Mouse (Mus musculus) heart, embryonic 10.5 days (tissue): Measurements from ENCODE around the gene Rilp. TPM values are rescaled to one million over a fixed set of nuclear protein-coding genes. Genes with fewer than 3 reads are reported as not detected.
A peak's percentile ranks its signal among the peaks of the same experiment; 100 is the strongest.

ENCODE experiments used
- DNase-seq: peaks from one replicate; pipeline ENCODE4 v3.0.0-alpha.2; 2017; ENCODE audit warnings: low spot score
- H3K27ac ChIP-seq: fragments of 300-500 bp; sonication (generic); 2 replicates; pipeline ENCODE4 v1.5.1; 2016; ENCODE audit warnings: mild to moderate bottlenecking
- H3K27me3 ChIP-seq: fragments of 300-500 bp; sonication (generic); 2 replicates; pipeline ENCODE4 v1.6.1; 2016; ENCODE audit warnings: mild to moderate bottlenecking; ENCODE audit not compliant: poor library complexity, insufficient read depth, severe bottlenecking
- H3K36me3 ChIP-seq: fragments of 300-500 bp; sonication (generic); 2 replicates; pipeline ENCODE4 v1.6.1; 2016; ENCODE audit warnings: mild to moderate bottlenecking, moderate library complexity
- H3K4me1 ChIP-seq: fragments of 300-500 bp; sonication (generic); 2 replicates; pipeline ENCODE4 v1.6.1; 2016; ENCODE audit warnings: mild to moderate bottlenecking
- H3K4me3 ChIP-seq: fragments of 300-500 bp; sonication (generic); 2 replicates; pipeline ENCODE4 v1.5.1; 2016; ENCODE audit warnings: mild to moderate bottlenecking, moderate library complexity
- H3K9me3 ChIP-seq: fragments of 300-500 bp; sonication (generic); 2 replicates; pipeline ENCODE4 v1.6.1; 2016; ENCODE audit warnings: mild to moderate bottlenecking, moderate library complexity
- WGBS: fragments of 180-500 bp; shearing (Covaris S2); methylation state at CpG from one replicate; pipeline ENCODE4 v1.1.7; 2016; 5-methylcytosine and 5-hydroxymethylcytosine counted together
- polyA plus RNA-seq: library from polyadenylated mRNA; unstranded; fragments of >200 nt; fragmentation: Nextera tagmentation; extraction: Ambion mirVana; gene quantifications from 2 replicates; pipeline ENCODE4 v1.2.1, GENCODE M21; 2016

The Rilp gene
- polyA plus RNA-seq, 1 experiment from 2014 or later = 0.78 TPM

DNA sequence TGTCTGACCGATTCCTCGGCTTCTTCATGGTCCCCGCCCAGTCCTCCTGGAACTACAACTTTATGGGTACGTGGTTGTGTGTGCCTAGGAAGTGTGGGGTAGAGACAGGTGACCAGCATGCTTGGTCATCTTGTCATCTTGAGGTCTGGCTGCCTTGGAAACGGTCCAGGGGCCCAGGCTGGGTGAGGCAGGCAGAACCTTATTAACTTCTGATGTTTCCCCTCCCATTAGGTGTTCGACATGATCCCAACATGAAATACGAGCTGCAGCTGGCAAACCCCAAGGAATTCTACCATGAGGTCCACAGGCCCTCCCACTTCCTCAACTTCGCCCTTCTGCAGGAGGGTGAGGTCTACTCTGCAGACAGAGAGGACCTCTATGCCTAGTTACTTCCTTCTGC lies 990 bp upstream of the Rilp start:
- Histone ChIP-seq H3K27ac (no peak overlapping the region), H3K9me3 (no peaks in the 10 kb centered on the region), H3K27me3 (peaks cover 9% of the 10 kb centered on the region; the same call in 1 of the 2 replicates), H3K36me3 (peaks cover 63% of the 10 kb centered on the region), H3K4me3 (peak overlapping the region; percentile 1; the same call in 1 of the 2 replicates), H3K4me1 (peaks cover 35% of the 10 kb centered on the region)
- no peak for DNase-seq
- WGBS = 77% methylated on average over 8 of the region's 8 CpGs

DNA sequence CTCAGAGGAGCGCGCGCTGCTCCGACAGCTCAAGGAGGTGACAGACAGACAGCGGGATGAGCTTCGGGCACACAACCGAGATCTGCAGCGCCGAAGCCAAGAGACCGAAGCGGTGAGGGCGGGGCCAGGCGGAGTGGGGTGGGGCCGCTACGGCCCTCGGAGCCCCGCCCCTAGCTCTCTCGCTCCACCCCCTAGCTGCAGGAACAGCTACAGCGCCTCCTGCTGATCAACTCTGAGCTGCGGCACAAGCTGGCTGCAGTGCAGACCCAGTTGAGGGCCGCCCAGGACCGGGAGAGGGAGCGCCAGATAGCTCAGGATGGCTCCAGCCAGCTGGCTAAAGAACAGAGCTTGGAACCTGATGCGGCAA lies 716 bp downstream of the Rilp start:
- peaks cover 54% of the 10 kb centered on the region for H3K36me3 ChIP-seq
- peak overlapping the region; percentile 87 for H3K27ac ChIP-seq
- no peaks in the 10 kb centered on the region for H3K9me3 ChIP-seq
- peak; percentile 95 for DNase-seq
- WGBS = 2% methylated on average over 24 of the region's 24 CpGs
- H3K27me3 ChIP-seq = peaks cover 11% of the 10 kb centered on the region; the same call in 1 of the 2 replicates
- peaks cover 35% of the 10 kb centered on the region for H3K4me1 ChIP-seq
- H3K4me3 ChIP-seq = peak overlapping the region; percentile 68

DNA sequence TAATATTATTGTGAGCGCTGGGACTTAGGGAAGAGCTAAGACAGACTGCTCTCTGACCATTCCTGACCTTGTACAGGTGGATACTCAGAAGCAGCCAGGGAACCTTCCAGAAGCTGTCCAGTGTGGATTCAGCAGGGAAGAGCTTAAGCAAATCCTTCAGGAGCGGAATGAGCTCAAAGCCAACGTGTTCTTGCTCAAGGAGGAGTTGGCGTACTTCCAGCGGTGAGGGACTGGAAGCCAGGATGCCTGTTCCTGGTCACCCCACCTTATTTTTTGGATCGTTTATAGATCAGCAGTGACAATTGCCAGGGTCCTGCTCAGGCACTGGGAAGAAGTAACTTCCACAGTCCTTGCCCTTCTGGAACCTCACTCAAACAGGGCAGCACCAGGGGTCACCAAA lies 1.3 kb downstream of the Rilp start:
- H3K36me3 ChIP-seq = peaks cover 48% of the 10 kb centered on the region
- peak overlapping the region; percentile 68; the same call in 1 of the 2 replicates for H3K4me3 ChIP-seq
- WGBS = 89% methylated on average over 6 of the region's 6 CpGs
- H3K9me3 ChIP-seq = no peaks in the 10 kb centered on the region
- DNase-seq = no peak
- H3K27me3 ChIP-seq = peaks cover 11% of the 10 kb centered on the region; the same call in 1 of the 2 replicates
- peaks cover 35% of the 10 kb centered on the region for H3K4me1 ChIP-seq
- H3K27ac ChIP-seq = no peak overlapping the region

DNA sequence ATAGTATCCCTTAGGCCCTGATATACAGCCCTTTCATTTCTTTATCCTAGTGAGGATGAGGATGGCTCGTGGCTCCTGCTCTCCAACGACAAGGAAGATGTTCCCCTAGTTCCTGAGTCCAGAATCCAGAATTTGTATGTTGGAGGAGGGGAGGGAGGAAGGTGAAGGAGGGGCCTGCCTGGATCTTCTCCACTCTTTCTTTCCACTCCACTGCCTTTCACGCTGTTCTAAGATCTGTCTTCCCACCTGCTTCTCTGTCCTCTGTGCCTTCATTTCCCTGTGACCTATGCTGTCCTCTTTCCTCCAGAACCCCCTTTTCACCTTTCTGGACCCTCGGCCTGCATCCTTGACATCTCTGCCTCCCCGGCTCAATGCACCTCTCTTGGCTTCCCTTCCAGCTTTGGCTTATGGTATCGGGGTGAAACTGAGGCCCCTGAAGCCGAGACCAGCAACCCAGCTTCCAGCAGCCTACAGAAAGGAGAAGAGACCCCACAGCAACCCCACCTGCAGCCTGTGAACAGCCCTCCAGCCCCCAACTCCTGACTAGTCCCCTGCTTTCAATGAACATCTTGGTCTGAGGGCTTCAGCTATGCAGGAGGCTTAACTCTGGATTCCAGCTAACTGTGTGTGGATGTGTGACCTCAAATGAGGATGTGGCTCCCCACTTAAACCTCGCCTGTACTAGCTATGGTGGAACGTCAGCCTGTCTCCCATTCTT lies 2.6 kb downstream of the Rilp start:
- WGBS = 76% methylated on average over 9 of the region's 9 CpGs
- H3K27me3 ChIP-seq = peaks cover 11% of the 10 kb centered on the region; the same call in 1 of the 2 replicates
- peaks cover 42% of the 10 kb centered on the region for H3K36me3 ChIP-seq
- peak overlapping the region; percentile 81; the same call in 1 of the 2 replicates for H3K27ac ChIP-seq
- no peaks in the 10 kb centered on the region for H3K9me3 ChIP-seq
- H3K4me3 ChIP-seq = no peak overlapping the region
- no peak for DNase-seq
- peaks cover 35% of the 10 kb centered on the region for H3K4me1 ChIP-seq

DNA sequence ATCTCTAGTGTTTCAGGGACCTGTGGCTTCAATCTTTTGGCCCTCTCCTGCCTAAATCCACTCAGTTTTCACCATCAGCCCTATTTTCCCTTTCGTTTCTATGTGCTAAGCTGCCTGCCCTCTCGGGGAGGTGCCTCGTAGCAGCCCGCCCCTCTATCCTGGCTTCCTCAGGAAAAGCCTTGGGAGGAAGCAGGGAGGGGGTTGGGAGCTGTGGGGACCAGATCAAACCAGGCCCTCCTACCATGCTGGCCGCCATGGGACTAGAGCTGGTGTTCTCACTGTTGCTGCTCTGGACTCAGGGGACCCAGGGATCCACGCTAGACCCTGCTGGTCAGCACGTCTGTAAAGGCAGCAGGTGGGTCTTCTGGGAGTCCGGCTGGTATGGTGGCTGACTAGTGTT lies 3.4 kb downstream of the Rilp start, which contains the start of gene Scarf1:
TSS of gene Scarf1 (plus strand) at position 205 of the 400 bp plus-strand sequence.
- DNase-seq = no peak
- peaks cover 33% of the 10 kb centered on the region for H3K36me3 ChIP-seq
- H3K27ac ChIP-seq = peak within 1 kb of the TSS; percentile 81
- peaks cover 33% of the 10 kb centered on the region for H3K4me1 ChIP-seq
- whole genome bisulfite sequencing = 46% methylated on average over 8 of the region's 8 CpGs
- H3K27me3 ChIP-seq = peaks cover 11% of the 10 kb centered on the region; the same call in 1 of the 2 replicates
- H3K4me3 ChIP-seq = peak within 1 kb of the TSS; percentile 45
- no peaks in the 10 kb centered on the region for H3K9me3 ChIP-seq

DNA sequence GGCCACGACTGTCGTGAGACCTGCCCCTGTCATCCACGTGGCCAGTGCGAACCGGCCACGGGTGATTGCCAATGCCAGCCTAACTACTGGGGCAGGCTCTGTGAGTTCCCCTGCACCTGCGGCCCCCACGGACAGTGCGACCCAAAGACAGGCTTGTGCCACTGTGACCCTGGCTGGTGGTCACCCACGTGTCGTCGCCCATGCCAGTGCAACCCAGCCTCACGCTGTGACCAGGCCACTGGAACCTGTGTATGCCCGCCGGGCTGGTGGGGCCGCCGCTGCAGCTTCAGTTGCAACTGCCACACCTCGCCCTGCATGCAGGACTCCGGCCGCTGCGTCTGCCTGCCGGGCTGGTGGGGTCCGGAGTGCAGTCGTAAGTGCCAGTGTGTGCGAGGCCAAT lies 5.3 kb downstream of the Rilp start:
- Histone ChIP-seq H3K36me3 (peaks cover 20% of the 10 kb centered on the region), H3K9me3 (no peaks in the 10 kb centered on the region), H3K4me1 (peaks cover 16% of the 10 kb centered on the region), H3K27me3 (peaks cover 15% of the 10 kb centered on the region; the same call in 1 of the 2 replicates), H3K4me3 (no peak overlapping the region; the same call in 1 of the 2 replicates), H3K27ac (no peak overlapping the region)
- WGBS = 87% methylated on average over 25 of the region's 25 CpGs
- DNase-seq = no peak

DNA sequence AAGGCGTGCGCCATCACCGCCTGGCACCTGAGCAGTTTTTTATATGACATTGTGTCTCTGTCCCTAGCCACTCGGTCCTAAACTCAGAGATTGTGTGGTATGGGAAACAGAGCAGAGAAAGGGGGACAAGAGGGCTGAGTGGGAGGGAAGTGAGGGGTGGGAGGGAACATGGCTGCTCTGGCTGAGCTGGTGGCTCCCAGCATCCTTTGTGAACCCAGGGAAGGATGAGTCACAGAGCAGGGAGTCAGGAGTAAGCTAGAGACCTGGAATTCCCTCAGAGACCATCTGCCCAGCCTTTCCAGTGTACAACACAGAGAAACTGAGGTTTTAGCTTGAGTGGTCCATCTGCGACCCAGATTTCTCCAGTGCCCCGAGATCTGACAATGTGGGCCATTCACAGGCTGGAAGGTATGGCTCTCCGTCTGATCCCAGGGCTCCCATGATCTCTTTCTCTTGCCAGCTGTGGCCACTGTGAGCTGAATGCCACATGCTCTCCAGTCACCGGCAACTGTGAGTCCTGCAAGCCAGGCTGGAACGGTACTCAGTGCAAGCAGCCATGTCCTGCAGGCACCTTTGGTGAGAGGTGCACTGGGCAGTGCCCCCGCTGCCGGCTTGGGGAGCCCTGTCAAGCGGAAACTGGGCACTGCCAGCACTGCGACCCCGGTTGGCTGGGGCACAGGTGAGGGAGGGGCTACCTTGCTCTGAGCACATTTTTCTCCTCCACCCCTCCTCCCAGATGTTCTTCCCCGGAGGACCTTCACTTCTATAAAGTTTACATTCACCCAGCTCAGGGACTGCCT lies 10.1 kb downstream of the Rilp start:
- Histone ChIP-seq H3K4me1 (0 out of 2 replicates have a peak, but pooled peaks cover 4% of the 10 kb centered on the region), H3K4me3 (no peak overlapping the region), H3K9me3 (no peaks in the 10 kb centered on the region), H3K36me3 (peaks cover 14% of the 10 kb centered on the region), H3K27me3 (peaks cover 6% of the 10 kb centered on the region; the same call in 1 of the 2 replicates), H3K27ac (0 out of 2 replicates have a peak overlapping the region, but pooled peaks have one; percentile 47)
- no peak for DNase-seq
- WGBS = 74% methylated on average over 15 of the region's 15 CpGs

DNA sequence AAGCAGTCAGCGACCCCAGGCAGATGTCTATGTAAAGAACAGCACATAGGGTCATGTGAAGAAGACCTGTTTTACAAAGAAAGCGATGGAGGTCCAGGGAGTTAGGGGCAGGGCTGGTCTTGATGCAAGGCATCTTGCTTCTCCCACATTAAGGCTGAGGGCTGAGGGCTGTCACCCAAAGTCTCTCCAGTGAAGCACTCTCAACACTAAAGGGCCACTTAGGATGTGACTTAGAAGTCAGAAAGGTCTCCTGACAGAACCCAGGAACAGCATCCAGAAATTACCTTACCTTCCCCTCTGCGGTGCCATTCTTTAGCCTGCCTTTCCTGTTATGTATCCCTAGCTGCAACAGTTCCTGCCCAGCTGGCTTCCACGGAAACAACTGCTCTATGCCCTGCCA lies 11.7 kb downstream of the Rilp start:
- no peak for DNase-seq
- Histone ChIP-seq H3K4me3 (no peak overlapping the region), H3K27ac (no peak overlapping the region), H3K36me3 (peaks cover 18% of the 10 kb centered on the region; the same call in 1 of the 2 replicates), H3K4me1 (0 out of 2 replicates have a peak, but pooled peaks cover 4% of the 10 kb centered on the region), H3K9me3 (no peaks in the 10 kb centered on the region), H3K27me3 (peaks cover 6% of the 10 kb centered on the region; the same call in 1 of the 2 replicates)
- 87% methylated on average over 4 of the region's 4 CpGs for WGBS

DNA sequence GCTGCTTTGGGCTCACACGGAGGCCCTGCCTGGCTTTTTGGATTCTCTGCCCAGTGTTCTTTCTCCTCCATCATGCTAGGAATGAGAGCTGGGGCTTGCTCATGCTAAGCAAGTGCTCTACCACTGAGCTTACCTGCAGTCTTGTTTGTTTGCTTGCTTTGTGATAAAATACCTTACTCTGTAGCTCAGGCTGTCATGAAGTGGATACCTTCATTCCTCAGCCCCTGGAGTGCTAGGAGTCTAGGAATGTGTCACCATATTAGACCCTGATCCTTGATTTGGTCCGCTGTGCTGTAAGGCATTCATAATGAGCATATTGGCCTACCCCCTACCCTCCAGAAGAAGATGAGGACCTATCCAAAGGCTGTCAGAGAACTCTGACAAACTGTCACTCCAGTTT lies 12.9 kb downstream of the Rilp start:
- H3K4me3 ChIP-seq = no peak overlapping the region
- no peak for DNase-seq
- H3K4me1 ChIP-seq = 0 out of 2 replicates have a peak, but pooled peaks cover 4% of the 10 kb centered on the region
- peaks cover 6% of the 10 kb centered on the region; the same call in 1 of the 2 replicates for H3K27me3 ChIP-seq
- WGBS = 78% methylated on average over 2 of the region's 2 CpGs
- H3K27ac ChIP-seq = no peak overlapping the region
- no peaks in the 10 kb centered on the region for H3K9me3 ChIP-seq
- peaks cover 21% of the 10 kb centered on the region; the same call in 1 of the 2 replicates for H3K36me3 ChIP-seq

DNA sequence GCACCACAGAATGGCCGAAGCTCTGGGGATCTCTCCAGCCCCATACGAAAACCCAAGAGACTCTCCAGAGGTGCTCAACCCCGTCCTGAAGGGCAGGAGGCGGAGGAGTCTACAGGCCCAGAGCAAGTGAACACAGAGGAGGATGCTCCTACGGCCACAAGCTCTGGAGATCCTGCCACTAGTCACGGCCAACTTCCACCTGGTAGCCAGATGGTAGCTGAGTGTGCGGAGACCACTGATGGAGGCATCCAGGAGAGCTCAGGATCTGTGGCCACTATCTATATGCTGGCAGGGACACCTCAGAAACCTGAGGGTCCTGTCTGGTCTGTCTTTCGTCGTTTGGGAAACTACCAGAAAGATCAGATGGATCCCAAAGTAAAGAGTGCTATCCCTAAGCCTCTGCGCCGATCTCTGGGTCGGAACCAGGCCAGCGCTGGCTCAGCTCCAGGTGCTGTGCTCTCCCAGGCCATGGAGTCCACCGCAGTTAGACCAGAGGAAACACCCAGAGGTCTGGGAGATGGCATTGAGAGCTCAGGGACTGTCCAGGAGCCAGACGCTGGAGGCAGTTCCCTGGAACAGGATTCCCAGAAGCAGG lies 15.7 kb downstream of the Rilp start:
- no peak overlapping the region for H3K4me3 ChIP-seq
- no peaks in the 10 kb centered on the region for H3K27me3 ChIP-seq
- no peaks in the 10 kb centered on the region for H3K9me3 ChIP-seq
- no peak for DNase-seq
- H3K27ac ChIP-seq = no peak overlapping the region
- H3K36me3 ChIP-seq = peaks cover 21% of the 10 kb centered on the region; the same call in 1 of the 2 replicates
- peaks cover 4% of the 10 kb centered on the region; the same call in 1 of the 2 replicates for H3K4me1 ChIP-seq
- 76% methylated on average over 15 of the region's 15 CpGs for whole genome bisulfite sequencing

DNA sequence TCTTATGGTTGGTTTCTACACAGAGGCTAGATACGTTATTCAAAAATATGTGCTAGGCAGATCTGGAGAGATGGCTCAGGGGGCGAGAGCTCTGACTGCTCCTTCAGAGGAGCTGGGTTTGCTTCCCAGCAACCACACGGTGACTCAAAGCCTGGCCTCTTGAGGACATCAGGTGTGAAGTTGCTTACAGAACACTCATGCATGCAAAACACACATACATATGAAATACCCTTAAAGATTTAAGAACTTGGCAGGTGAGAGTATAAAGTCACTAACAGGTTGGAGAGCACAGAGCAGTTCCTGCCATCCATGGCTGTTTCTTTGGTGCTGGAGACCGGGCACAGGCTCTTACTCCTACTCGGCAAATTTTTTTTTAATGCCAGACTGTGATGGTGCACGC lies 17.0 kb downstream of the Rilp start:
- H3K27ac ChIP-seq = no peak overlapping the region
- 84% methylated on average over 6 of the region's 6 CpGs for WGBS
- H3K27me3 ChIP-seq = no peaks in the 10 kb centered on the region
- peaks cover 10% of the 10 kb centered on the region for H3K4me1 ChIP-seq
- no peaks in the 10 kb centered on the region for H3K9me3 ChIP-seq
- no peak for DNase-seq
- peaks cover 21% of the 10 kb centered on the region; the same call in 1 of the 2 replicates for H3K36me3 ChIP-seq
- no peak overlapping the region for H3K4me3 ChIP-seq

DNA sequence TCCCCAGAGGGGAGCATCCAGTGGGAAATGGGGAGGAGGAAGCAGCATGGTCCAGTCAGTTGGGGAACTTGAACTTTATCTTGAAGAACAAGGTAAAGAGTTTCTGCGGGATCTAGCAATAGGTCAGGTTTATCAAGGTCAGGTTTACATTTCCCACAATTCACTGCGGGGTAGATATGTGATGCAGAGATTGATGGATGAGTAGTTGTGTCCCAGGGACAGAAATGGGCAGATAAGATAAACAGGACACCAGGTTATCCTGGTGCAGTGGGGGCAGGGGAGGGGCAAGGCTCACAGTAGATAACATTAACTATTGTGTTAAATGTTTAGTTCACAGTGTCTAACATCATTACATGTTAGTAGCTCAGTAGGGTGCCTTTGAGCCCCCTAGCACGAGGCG lies 19.9 kb downstream of the Rilp start:
- no peak for DNase-seq
- 35% methylated on average over 4 of the region's 4 CpGs for WGBS
- H3K4me3 ChIP-seq = no peak overlapping the region
- H3K36me3 ChIP-seq = peaks cover 15% of the 10 kb centered on the region; the same call in 1 of the 2 replicates
- 0 out of 2 replicates have a peak, but pooled peaks cover 3% of the 10 kb centered on the region for H3K27me3 ChIP-seq
- H3K27ac ChIP-seq = no peak overlapping the region
- H3K9me3 ChIP-seq = no peaks in the 10 kb centered on the region
- peaks cover 22% of the 10 kb centered on the region for H3K4me1 ChIP-seq
